Mouse (Mus musculus): ENCODE data around the gene Glt1d1.

DNA sequence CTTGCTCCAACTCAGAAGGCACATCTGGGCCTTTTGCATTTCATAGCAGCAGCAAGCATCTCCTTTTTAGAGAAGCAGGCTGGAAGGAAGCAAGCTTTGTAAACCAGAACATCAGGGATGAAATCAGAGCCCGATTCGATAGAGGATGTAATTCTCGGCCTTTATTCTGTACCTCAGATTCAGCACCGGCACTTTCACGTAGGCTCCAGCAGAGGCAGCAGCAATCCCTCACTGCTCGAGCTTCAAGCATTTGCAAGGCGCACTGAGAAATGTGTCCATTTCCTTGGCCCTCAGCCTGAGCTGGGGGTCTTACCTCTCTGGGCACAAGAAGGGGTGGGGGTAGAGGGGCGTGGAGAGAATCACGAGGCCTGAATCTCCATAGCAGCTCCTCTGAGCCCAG lies 76.1 kb downstream of the Glt1d1 start:
- TF ChIP-seq CTCF (IDR thresholded peaks at IDR 0.05) (no peak), POLR2A (IDR thresholded peaks at IDR 0.05; ENCODE audit: insufficient read depth, low read depth, low read length) (no peak)
